Mouse (Mus musculus) heart, postnatal 0 days (tissue): ENCODE measurements around the gene Smg7.

Experiments
- CTCF ChIP-seq: IDR thresholded peaks from 2 replicates; pipeline ENCODE4 v1.5.1; 2016; ENCODE audit warnings: antibody characterized with exemption, control low read depth, low read depth
- EP300 ChIP-seq: IDR thresholded peaks from 2 replicates; pipeline ENCODE4 v1.6.1; 2016; ENCODE audit warnings: antibody characterized with exemption, low read depth

GRCm38 (mm10) chr1:152844634-152845033, 57.8 kb downstream of the Smg7 start:
- TF ChIP-seq CTCF (no peak), EP300 (no peak)
